Mouse (Mus musculus) midbrain, embryonic 12.5 days (tissue): ENCODE results near the gene Grip1. TPM values are rescaled to one million over a fixed set of nuclear protein-coding genes. Genes with fewer than 3 reads are reported as not detected.

Source experiments
- ATAC-seq: fragments of 200-750 bp; cut with Nextera tagmentation; 2 replicates; pipeline ENCODE4 v1.8.0; 2017; ENCODE audit warnings: low read depth, moderate TSS enrichment, moderate library complexity; ENCODE audit not compliant: low FRiP score
- H3K27ac ChIP-seq: fragments of 300-500 bp; sonication (generic); replicated peaks from 2 replicates; pipeline ENCODE4 v1.5.1; 2016; ENCODE audit warnings: mild to moderate bottlenecking
- H3K27me3 ChIP-seq: fragments of 300-500 bp; sonication (generic); 2 replicates; pipeline ENCODE4 v1.6.1; 2016; ENCODE audit warnings: mild to moderate bottlenecking
- H3K36me3 ChIP-seq: fragments of 300-500 bp; sonication (generic); 2 replicates; pipeline ENCODE4 v1.6.1; 2016
- H3K4me1 ChIP-seq: fragments of 300-500 bp; sonication (generic); 2 replicates; pipeline ENCODE4 v1.6.1; 2016
- H3K4me2 ChIP-seq: fragments of 300-500 bp; sonication (generic); replicated peaks from 2 replicates; pipeline ENCODE4 v1.6.1; 2016; ENCODE audit warnings: mild to moderate bottlenecking, moderate library complexity
- H3K4me3 ChIP-seq: fragments of 300-500 bp; sonication (generic); 2 replicates; pipeline ENCODE4 v1.5.1; 2016; ENCODE audit warnings: mild to moderate bottlenecking
- H3K9ac ChIP-seq: fragments of 300-500 bp; sonication (generic); replicated peaks from 2 replicates; pipeline ENCODE4 v1.6.1; 2016; ENCODE audit warnings: mild to moderate bottlenecking, moderate library complexity
- H3K9me3 ChIP-seq: fragments of 300-500 bp; sonication (generic); 2 replicates; pipeline ENCODE4 v1.6.1; 2016; ENCODE audit warnings: mild to moderate bottlenecking
- WGBS: fragments of 180-500 bp; shearing (Covaris S2); methylation state at CpG from one replicate; pipeline ENCODE4 v1.1.7; 2016; 5-methylcytosine and 5-hydroxymethylcytosine counted together
- polyA plus RNA-seq: library from polyadenylated mRNA; unstranded; fragments of >200 nt; fragmentation: Nextera tagmentation; extraction: Ambion mirVana; gene quantifications from 2 replicates; pipeline ENCODE4 v1.2.1, GENCODE M21; 2016

The Grip1 gene
- polyA plus RNA-seq, 1 experiment from 2014 or later: 12.7 TPM

DNA sequence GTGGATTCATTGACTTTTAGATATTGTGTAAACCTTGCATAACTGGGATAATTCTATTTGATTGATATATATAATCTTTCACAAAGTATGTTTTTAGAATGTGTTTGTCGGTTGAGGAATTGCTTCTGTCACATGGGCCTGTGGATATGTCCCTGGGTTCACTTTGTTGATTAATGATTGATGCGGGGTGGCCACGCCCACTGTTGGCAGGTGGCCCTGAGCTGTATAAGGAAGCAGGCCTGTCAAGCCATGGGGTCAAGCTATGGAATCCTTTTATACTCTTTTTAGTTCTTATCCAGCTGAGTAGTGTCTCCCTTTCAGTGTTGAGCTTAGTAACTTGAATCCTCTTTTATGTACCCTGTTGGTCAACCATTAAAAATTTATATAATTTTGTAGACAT is 72.1 kb downstream of the Grip1 start:
- Histone ChIP-seq H3K36me3 (no peaks in the 10 kb centered on the region), H3K9ac (no peak overlapping the region), H3K27me3 (0 out of 2 replicates have a peak, but pooled peaks cover under 1% of the 10 kb centered on the region), H3K4me3 (no peak overlapping the region), H3K27ac (no peak overlapping the region), H3K9me3 (no peaks in the 10 kb centered on the region), H3K4me1 (peaks cover 6% of the 10 kb centered on the region; the same call in 1 of the 2 replicates), H3K4me2 (no peak overlapping the region)
- WGBS: 74% methylated on average over 3 of the region's 3 CpGs
- no peak for ATAC-seq

DNA sequence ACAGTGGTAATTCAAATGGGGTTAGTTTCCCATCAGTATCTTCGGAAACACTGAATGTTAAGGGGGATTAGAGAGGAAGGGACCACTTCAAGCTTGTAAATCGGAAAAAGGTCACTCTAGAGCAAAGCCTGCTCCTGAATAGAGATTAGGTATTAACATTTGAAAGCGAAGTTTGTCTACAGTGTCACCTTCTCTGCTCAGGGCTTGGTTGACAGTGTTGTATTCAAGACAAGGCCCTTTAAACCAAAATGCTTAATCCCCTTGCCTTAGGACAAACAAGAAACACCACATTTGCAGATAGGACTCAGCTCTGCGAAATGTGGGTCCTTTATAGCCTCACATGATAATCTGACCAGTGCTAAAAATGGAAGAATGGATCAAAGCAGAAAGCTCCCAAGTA is 81.2 kb downstream of the Grip1 start:
- ATAC-seq: peak; percentile 69
- Histone ChIP-seq H3K27ac (no peak overlapping the region), H3K27me3 (peaks cover 33% of the 10 kb centered on the region), H3K4me1 (peaks cover 9% of the 10 kb centered on the region; the same call in 1 of the 2 replicates), H3K9ac (no peak overlapping the region), H3K4me3 (no peak overlapping the region), H3K9me3 (no peaks in the 10 kb centered on the region), H3K36me3 (no peaks in the 10 kb centered on the region), H3K4me2 (no peak overlapping the region)
- WGBS: 16% methylated on average over 4 of the region's 4 CpGs

DNA sequence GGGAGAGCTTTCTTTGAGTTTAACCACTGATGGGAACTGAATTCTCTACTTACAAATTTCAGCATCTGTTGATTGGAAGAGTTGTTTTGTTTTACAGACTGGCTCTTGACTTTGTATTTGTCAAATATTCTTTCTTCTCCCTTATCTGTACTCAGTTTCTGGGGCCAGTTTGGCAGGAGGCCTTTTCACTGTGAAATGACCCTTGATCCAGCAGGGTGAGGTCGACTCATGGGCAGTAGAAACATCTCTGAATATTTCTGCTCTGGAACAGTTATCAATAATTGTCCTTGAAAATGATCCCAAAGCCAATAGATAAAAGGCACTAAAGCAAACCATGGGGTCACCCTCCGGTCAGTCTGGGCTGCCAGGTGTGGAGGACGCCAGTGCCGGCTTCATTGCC is 88.0 kb downstream of the Grip1 start:
- no peaks in the 10 kb centered on the region for H3K9me3 ChIP-seq
- no peaks in the 10 kb centered on the region for H3K36me3 ChIP-seq
- H3K27me3 ChIP-seq: no peaks in the 10 kb centered on the region

DNA sequence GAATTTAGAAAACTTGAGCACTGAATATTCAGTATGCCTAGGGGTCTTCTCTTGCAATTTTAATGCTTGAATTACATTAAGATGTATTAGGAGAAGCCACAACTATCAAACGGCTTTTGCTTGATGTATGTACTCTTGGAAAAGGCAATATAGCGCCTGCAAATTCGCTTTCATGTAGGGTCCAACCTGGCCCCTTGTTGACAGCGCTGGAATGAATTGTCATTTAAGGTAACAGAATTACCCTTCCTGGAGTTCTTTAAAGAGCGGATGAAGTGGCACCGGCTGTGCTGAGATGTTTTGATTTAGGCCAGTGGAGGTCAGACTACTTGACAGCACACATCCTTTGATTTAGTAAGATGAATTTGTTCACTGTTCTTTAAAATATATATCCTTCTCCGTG is 90.1 kb downstream of the Grip1 start:
- Histone ChIP-seq H3K4me2 (no peak overlapping the region), H3K4me1 (peaks cover 8% of the 10 kb centered on the region; the same call in 1 of the 2 replicates), H3K4me3 (no peak overlapping the region), H3K36me3 (no peaks in the 10 kb centered on the region), H3K27me3 (no peaks in the 10 kb centered on the region), H3K9me3 (no peaks in the 10 kb centered on the region), H3K9ac (no peak overlapping the region), H3K27ac (no peak overlapping the region)
- WGBS: 66% methylated on average over 7 of the region's 7 CpGs
- no peak for ATAC-seq

More for the DNA sequence above, 88.0 kb downstream of the Grip1 start:
- Histone ChIP-seq H3K27ac (no peak overlapping the region), H3K4me1 (peaks cover 8% of the 10 kb centered on the region; the same call in 1 of the 2 replicates), H3K9ac (no peak overlapping the region), H3K4me3 (no peak overlapping the region), H3K4me2 (no peak overlapping the region)
- WGBS: 88% methylated on average over 4 of the region's 4 CpGs
- ATAC-seq: no peak

DNA sequence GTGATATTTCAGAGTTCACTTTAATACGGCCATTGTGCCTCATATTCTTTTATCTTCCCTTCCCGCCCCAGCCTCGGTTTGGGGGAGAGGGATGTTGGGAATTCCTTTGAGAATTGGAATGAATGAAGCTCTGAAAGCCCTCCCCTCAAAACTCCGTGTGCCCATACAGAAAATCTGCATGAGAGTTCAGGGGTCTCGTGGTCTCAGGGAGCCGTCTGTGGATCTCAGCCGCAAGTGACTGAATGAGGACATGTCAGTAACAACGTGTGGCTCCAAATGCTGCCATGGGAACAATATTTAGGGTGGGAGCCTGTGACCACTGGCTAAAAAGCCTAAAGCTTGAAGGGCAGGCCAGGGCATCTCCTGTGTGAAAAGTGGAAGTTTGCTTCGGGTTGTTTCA is 91.1 kb downstream of the Grip1 start:
- H3K4me1 ChIP-seq: peaks cover 8% of the 10 kb centered on the region; the same call in 1 of the 2 replicates
- H3K27me3 ChIP-seq: no peaks in the 10 kb centered on the region
- H3K4me2 ChIP-seq: peak overlapping the region; percentile 25
- peak; percentile 82 for ATAC-seq
- H3K27ac ChIP-seq: 0 out of 2 replicates have a peak overlapping the region, but pooled peaks have one; percentile 1
- WGBS: 32% methylated on average over 9 of the region's 9 CpGs
- no peaks in the 10 kb centered on the region for H3K36me3 ChIP-seq
- H3K9ac ChIP-seq: no peak overlapping the region
- no peak overlapping the region for H3K4me3 ChIP-seq
- no peaks in the 10 kb centered on the region for H3K9me3 ChIP-seq

DNA sequence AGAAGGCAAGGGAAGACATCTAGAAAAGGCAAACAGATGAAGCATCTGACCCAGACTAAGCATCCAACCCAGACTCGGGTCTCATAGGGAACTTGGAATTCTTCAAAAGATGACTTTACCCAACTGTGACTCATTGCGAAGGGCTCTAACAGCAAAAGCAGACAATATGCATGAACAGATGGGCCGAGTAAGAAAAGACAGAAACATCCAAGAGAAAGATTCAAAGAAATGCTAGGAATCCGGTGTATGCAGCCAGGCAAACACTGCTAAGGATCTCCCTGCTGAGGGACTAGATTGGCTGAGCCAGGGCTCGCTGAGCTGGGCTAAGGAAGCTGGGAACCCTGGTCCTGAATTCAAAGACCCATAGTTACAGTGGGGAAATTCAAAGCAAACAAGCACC is 94.2 kb downstream of the Grip1 start:
- Histone ChIP-seq H3K27me3 (no peaks in the 10 kb centered on the region), H3K9ac (no peak overlapping the region), H3K9me3 (no peaks in the 10 kb centered on the region), H3K27ac (no peak overlapping the region), H3K36me3 (no peaks in the 10 kb centered on the region), H3K4me3 (no peak overlapping the region), H3K4me2 (no peak overlapping the region), H3K4me1 (peaks cover 8% of the 10 kb centered on the region; the same call in 1 of the 2 replicates)
- no peak for ATAC-seq
- 81% methylated on average over 5 of the region's 5 CpGs for WGBS

DNA sequence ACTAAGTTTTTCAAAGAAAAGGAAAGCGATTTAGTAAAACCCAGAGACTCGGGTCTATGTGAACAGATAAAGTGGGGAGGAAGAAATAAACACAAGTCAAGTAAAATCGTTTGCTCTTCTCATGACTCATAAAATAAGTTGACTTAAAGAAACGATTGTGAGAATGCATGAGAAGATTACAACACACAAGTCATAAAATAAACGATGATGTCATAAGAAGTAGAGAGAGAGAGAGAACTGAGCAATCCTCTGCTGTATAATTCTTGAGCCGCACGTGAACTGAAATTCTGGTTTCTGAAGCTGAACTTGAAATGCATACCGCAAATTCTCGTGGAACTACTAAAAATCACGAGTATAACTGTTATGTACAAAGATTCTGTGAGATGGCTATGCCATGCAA is 95.1 kb downstream of the Grip1 start:
- Histone ChIP-seq H3K4me3 (no peak overlapping the region), H3K9me3 (no peaks in the 10 kb centered on the region), H3K36me3 (no peaks in the 10 kb centered on the region), H3K27me3 (no peaks in the 10 kb centered on the region), H3K9ac (no peak overlapping the region), H3K4me1 (peaks cover 8% of the 10 kb centered on the region; the same call in 1 of the 2 replicates), H3K27ac (no peak overlapping the region), H3K4me2 (no peak overlapping the region)
- 92% methylated on average over 10 of the region's 10 CpGs for WGBS
- no peak for ATAC-seq

DNA sequence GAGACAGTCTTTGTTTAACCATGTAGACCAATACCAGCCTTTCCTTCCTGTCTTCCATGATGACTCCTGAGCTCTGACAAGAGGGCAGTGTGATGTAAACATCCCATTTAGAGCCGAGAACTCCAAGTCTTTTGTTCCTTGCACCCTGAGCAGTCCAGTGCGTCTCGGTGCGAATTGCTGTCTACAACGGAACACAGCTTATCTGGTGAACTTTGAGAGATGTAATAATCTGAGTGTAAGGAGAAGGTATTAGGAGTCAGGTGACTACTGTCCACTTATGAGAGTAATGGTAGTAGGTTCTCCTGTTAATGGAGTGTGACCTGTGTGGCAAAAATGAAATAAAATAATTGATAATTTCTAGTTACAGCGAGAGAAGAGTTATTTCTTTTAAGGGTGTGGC is 97.0 kb downstream of the Grip1 start:
- 86% methylated on average over 6 of the region's 6 CpGs for WGBS
- no peak overlapping the region for H3K27ac ChIP-seq
- no peak for ATAC-seq
- no peaks in the 10 kb centered on the region for H3K36me3 ChIP-seq
- no peaks in the 10 kb centered on the region for H3K27me3 ChIP-seq
- H3K9me3 ChIP-seq: no peaks in the 10 kb centered on the region
- H3K9ac ChIP-seq: no peak overlapping the region
- H3K4me3 ChIP-seq: no peak overlapping the region
- no peak overlapping the region for H3K4me2 ChIP-seq
- no peaks in the 10 kb centered on the region for H3K4me1 ChIP-seq

DNA sequence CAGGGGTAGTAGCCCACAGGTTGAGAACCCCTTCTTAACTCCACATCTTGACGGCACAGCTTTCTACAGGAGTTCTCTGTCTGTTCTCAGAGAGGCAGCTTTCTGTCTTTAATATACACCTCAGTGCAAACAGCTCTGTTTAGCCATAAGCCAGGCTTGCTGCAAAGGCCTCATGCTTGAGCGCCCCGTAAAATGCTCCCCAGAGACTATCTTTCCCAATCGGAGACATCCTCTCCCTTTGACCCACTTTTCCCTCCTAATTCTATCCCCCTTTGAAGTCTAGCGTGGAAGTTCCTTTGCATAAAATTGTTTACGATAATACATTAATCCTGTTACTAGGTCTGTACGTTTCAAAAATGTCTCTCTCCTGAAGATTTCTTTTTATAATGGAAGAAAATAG is 102.7 kb downstream of the Grip1 start:
- Histone ChIP-seq H3K4me2 (no peak overlapping the region), H3K36me3 (no peaks in the 10 kb centered on the region), H3K9ac (no peak overlapping the region), H3K27ac (no peak overlapping the region), H3K4me1 (no peaks in the 10 kb centered on the region), H3K4me3 (no peak overlapping the region), H3K9me3 (no peaks in the 10 kb centered on the region), H3K27me3 (no peaks in the 10 kb centered on the region)
- WGBS: 72% methylated on average over 7 of the region's 7 CpGs
- no peak for ATAC-seq

DNA sequence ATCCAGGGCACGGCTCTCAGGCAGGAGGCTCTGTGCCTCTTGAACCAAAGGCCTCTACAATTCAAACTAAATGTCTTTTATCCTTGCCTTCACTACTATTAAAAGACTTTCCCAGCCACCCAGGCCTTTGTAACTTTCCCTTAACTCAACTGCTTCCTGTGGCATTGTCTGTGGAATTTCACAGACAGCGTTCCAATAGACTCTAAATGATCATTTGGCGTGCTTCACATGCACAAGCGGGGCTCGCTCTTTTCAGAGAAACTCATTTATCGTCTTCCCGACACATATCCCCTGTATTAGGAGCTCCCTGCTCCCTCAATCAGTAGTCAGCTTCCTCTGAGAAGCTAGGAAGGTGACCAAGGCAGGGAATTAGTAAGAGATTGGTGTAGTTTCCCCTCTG is 104.8 kb downstream of the Grip1 start:
- no peak overlapping the region for H3K9ac ChIP-seq
- H3K36me3 ChIP-seq: no peaks in the 10 kb centered on the region
- H3K4me3 ChIP-seq: no peak overlapping the region
- H3K9me3 ChIP-seq: no peaks in the 10 kb centered on the region
- no peaks in the 10 kb centered on the region for H3K4me1 ChIP-seq
- no peaks in the 10 kb centered on the region for H3K27me3 ChIP-seq
- ATAC-seq: no peak
- H3K27ac ChIP-seq: no peak overlapping the region
- 95% methylated on average over 7 of the region's 7 CpGs for WGBS
- H3K4me2 ChIP-seq: no peak overlapping the region

DNA sequence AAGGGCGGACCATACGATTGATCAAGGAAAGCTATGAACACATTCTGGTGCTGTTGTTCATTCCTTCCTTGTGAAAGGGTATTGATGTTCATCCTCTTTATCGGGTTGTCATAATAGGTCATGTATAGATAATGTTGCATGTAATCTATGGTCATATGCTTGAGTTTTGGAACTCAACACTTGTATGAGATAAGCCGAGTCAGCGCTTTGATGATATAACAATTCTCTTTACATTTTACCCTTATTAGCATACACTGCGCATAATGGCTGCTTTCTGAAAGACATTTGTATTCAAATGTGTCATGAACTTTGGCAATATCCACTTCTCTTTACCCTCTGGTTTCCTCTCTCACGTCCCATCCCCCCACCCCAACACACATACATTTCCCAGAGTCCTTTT is 111.2 kb downstream of the Grip1 start:
- no peak for ATAC-seq
- H3K27me3 ChIP-seq: no peaks in the 10 kb centered on the region
- H3K36me3 ChIP-seq: no peaks in the 10 kb centered on the region
- no peaks in the 10 kb centered on the region for H3K4me1 ChIP-seq
- H3K9me3 ChIP-seq: no peaks in the 10 kb centered on the region
- no peak overlapping the region for H3K4me3 ChIP-seq
- 96% methylated on average over 7 of the region's 7 CpGs for WGBS
- no peak overlapping the region for H3K4me2 ChIP-seq
- H3K9ac ChIP-seq: no peak overlapping the region
- H3K27ac ChIP-seq: no peak overlapping the region

DNA sequence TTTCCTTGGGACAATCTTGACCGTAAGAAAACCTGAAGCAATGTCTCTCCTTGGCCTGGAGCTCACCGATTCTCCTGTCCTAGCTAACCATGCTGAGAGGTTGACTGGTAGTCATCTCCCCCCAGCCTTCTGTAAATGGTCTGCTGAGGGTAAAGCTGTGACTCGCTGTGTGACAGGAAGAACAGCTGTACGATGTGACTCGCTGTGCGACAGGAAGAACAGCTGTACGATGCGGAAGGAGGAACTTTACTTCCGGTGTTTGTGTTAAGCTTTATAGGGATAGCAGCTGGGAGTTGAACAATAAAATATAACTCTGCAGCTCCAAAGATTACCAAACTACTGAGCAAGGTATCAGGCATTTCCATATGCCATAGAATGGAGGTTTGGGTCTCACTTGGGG is 119.5 kb downstream of the Grip1 start:
- Histone ChIP-seq H3K4me2 (no peak overlapping the region), H3K27ac (no peak overlapping the region), H3K4me3 (no peak overlapping the region), H3K36me3 (no peaks in the 10 kb centered on the region), H3K9me3 (no peaks in the 10 kb centered on the region), H3K9ac (no peak overlapping the region), H3K27me3 (no peaks in the 10 kb centered on the region), H3K4me1 (no peaks in the 10 kb centered on the region)
- 95% methylated on average over 9 of the region's 9 CpGs for WGBS
- ATAC-seq: no peak

DNA sequence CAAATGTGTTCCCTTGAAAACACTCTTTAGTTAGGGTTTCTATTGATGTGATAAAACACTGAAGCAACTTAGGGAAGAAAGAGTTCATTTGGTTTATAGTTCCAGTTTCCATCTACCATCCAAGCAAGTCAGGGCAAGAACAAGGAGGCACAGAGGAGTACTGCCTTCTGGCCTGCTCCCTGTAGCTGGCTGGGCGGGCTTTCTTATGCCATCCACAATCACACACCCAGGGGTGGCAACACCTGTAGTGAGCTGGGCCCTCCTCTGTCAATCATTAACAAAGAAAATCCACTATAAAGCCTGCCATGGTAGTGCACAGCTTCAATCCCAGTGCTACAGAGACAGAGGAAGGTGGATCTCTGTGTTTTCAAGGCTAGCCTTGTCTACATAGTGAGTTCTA is 122.2 kb downstream of the Grip1 start:
- no peak for ATAC-seq
- Histone ChIP-seq H3K4me3 (no peak overlapping the region), H3K4me2 (no peak overlapping the region), H3K9ac (no peak overlapping the region), H3K9me3 (no peaks in the 10 kb centered on the region), H3K4me1 (no peaks in the 10 kb centered on the region), H3K27ac (no peak overlapping the region), H3K27me3 (no peaks in the 10 kb centered on the region), H3K36me3 (no peaks in the 10 kb centered on the region)
- WGBS: 94% methylated on average over 1 of the region's 1 CpGs
